Mouse (Mus musculus): Measurements from ENCODE around the gene Slc2a13.

The Slc2a13 gene

DNA sequence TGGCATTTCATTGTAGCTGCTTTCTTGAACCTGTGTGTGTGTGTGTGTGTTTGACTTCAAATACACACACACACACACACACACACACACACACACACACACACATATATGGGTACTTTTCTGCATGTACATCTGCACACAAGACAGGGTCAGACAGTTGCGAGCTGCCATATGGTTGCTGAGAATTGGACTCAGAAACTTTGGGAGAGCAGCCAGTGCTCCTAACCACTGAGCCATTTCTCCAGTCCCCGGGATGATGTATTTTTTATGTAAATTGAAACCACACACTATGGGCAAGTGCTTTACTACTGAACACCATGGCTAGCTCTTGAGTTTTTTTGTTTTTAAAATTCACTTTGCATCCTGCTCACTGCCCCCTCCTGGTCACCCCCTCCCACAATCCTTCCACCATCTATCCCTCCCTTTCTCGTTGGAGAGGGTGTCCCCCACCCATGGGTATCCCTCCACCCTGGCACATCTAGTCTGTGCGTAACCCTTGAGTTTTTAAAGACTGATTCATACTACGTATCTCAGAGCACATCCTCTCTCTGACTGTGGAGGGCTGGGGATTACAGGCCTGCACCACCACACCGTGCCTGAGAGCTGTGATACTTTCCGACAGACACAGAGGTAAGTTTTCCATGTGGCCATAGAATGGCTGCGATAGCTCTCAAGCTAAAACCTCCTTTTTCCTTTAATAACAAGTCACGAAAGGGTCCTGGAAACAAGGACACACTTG lies 200.4 kb downstream of the Slc2a13 start:
- DNase-seq: peak in 1 of 2 experiments; percentile 47

DNA sequence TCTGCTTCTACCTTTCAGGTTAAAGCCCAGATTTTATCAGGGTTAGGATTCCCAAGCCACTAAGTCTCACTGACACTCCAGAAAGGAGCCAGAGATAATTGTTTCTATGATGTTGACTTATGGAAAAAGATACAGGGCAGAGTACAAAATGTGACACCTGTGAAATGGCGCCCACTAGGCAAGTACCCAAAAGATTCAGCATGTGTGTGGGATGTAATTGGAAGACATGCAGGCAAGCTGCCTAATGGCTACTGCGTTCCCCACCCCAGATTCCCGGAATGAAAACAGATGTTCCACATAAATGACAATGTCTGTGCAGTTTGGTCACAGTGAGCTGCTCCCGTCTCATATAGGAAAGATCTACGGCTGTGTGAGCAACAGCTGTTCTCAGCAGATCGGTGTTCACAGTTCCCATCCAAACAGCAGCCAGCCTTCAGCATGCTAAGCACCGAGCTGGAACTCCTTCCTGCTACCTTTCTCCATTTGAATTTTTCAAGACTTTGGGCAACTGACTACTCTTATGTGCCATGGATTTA lies 201.1 kb downstream of the Slc2a13 start:
- peak; percentile 39 to 53 for DNase-seq

DNA sequence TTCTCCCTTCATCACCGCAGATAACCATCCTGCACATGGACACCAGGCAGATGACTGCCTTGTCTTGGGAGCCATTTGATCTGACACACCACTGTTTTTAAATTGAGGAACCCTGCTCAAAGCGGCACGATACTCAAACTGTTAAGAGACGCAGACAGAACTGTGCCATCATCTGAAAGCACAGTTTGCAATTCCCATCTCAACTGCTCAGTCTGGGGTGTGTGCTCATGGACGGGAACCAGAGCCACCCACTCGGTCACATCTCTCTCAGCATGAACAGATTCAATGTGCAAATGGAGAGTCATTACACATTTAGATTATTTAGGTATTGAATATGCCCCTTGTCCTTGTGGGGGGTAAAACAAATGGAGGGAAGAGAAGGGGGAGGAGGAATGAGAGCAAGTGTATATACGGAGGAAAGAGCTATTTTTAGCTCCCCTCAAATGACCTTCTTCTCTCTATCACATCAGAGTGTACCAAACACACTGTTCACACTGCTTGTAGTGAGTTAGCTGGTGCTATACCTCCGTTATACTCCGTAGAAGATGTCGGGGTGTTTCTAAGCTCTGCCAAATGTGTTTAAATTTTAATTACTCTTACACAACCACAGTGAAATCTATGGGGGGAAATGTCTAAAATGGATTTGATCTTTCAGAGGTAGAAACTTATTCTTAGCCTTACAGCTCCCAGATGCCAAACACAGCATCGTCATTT lies 203.2 kb downstream of the Slc2a13 start:
- DNase-seq: peak in 1 of 2 experiments; percentile 47

DNA sequence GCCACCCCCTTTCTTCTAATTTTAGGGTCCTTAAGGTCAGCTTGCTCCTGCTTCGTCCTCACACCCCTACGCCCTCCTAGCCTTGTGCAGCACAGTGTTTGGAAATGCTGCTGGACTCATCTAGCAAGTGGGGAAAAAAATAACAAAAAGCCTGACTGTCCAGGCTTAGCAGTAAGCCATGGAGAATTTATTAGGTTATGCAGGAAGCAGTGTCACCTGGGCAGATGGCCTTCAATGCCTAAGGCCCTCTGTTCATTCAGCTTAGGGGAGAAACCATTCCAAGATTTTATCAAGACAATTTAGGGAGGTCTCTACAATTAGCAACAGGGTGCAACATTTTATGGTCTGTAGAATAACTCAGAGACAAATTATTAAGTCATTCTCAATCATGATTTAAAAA lies 212.6 kb downstream of the Slc2a13 start:
- no peak for DNase-seq

DNA sequence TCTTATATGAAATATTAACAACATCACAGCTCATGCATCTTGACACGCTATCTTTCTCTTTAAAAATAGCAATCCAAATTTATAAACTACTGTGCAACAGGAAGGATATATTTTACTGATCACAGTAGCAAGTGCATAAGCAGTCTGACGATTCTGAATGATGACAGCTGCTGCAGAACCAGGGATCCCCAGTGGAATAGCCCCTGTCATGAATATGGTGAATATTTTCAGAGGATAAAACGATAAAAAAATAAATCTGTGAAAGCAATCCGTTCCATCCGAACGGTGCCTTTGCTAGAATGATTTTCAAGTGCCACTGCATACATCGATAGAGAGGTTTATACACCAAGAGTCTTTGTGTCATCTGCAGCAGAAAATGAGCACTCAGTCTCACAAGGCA lies 222.1 kb downstream of the Slc2a13 start:
- DNase-seq: peak; percentile 50 to 53

DNA sequence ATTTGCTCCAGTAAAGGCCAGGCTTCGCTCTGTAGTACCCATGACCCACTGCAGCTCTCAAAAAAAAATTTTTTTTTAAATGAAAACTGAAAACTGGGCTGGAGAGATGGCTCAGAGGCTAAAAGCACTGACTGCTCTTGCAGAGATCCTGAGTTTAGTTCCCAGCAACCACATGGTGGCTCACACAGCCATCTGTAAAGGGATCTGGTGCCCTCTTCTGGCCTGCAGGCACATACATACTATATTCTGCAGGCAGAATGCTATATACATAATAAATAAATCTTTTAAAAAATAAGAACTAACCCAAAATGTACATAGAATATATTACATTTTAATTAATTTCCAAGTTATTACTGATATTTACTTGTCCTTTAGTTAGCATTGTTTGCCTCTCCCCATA lies 234.7 kb downstream of the Slc2a13 start:
- DNase-seq: peak; percentile 15 to 34

DNA sequence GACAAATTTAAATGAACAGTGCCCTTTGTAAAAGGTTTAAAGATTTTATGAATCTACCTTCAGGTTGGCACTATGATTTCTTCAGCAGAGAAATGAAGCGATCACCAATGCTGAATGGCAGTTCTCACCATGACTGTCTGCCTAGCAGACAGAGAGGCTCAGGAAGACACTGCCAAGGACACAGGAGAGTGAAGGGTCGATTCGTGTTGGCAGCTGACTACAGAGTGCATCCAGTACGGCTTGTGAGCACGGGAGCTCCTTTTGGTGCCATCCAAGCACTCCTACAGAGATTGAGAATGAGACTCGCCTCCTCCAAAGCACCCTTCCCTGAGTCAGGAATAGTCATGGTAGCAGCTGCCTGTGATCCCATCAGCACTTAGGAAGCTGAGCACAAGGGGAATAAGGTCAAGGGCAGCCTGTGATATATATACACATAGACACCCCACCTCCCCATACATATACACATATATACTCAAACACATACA lies 238.6 kb downstream of the Slc2a13 start:
- DNase-seq: peak; percentile 59 to 76

DNA sequence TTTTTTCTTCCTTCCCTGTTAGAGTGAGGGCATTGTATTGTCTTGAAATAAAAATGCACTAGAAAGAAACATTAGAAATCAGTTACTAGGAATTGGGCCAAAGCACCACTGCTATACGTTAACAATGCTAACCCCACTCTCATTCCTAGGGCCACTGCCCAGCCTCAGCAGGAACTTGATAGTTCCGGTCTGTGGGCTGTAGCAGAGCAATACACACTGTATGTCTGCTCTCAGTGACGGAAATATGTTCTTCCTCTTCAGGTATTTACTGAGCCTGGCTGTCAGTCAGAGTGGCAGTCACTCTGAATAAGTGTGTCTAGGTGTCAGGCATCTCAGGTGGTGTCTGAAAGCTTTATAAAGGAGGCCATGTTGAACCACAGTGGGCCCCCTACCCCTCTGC lies 245.3 kb downstream of the Slc2a13 start:
- DNase-seq: no peak

DNA sequence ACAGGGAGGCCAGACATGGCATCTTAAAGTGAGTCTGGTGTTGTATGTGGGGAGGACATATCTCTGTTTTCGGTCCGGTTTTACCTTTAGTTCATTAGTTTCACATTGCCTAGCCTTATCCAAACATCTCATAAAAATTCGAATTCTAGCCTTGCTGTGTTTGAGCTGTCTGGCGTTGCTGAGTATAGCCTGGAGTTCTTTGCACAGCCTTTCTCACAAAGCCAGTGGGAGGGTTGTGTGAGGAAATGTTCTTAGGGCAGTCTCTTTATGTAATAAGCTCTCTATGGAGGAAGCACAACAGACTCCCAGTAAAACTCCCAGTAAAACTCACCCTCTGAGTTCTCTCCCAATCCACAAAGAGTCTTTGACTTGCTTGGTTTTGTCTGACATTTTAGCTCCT lies 246.0 kb downstream of the Slc2a13 start:
- DNase-seq: no peak

DNA sequence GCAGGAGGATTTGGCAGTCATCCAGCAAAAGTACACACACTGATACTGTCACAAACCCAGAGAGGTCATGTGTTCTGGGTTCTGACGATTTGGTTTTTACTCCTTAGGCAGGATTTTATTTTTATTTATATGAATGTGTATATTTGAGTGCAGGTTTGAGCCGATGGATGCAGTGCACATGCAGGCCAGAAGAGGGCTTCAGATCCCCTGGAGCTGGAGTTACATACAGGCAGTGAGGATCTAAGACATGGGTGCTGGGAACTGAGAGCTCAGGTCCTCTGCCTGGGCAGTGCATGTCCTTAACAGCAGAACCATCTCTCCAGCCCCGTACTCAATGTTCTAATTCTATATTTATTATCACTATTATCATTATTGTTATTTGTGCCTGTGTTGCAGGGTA lies 253.7 kb downstream of the Slc2a13 start:
- peak; percentile 28 to 40 for DNase-seq

DNA sequence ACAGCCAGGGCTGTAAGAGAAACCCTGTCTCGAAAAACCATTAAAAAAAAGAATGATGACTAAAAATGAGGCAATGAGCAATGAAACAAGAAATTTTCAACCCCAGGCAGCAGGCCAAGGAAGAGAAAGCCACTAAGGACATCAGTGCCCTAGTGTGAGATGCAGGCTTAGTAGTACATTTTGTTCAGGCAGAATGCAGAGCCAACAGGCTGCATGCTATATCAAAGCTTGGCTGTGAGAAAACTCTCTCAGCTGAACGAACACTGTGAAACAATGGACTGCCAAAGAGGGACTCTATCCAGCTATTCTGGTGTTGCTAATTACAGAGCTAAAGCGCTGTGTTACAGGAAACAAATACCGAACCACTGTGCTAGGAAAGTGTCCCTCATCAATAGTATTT lies 256.1 kb downstream of the Slc2a13 start:
- DNase-seq: peak; percentile 22 to 26

DNA sequence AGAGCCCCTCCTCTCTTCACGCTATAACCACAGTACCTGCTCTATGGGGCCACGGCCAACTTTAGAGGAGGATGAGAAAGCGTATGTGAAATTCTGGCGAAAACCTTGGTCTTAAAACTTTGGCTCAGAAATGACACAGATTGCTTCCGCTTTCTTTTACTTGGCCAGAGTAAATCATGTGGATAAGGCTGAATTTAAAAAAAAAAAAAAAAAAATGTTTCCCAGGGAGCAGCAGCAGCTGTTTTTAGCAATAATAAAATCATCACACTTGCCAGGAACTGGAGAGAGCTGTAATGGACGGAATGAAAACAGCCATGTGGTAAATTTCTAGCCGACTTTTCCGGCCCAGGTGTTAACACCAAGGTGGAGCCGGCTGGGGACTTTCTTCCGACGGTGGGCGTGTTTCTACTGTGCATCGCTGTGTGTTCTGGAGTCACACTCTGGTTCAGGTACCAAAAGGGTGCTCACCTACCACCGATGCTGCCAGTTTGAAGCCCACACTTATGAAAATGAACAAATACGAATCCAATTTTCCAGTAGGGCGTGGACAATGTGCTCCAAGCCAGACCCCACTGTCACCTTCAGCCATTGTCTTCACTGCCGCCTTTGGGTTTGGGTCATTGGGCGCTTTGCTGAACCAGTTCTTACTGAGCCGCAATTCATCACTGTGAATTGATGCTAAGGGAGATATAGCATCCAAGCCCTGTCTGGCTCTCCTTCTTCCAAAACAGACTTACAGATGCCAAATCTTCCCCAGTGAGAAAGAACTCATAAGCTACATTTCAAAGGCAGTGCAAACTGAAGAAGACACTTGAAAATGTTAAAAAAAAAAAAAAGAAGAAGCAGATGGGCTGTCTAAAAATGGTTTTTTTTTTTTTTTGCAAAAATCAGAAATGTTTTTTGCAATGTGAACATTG lies 258.4 kb downstream of the Slc2a13 start:
- peak; percentile 33 to 42 for DNase-seq

DNA sequence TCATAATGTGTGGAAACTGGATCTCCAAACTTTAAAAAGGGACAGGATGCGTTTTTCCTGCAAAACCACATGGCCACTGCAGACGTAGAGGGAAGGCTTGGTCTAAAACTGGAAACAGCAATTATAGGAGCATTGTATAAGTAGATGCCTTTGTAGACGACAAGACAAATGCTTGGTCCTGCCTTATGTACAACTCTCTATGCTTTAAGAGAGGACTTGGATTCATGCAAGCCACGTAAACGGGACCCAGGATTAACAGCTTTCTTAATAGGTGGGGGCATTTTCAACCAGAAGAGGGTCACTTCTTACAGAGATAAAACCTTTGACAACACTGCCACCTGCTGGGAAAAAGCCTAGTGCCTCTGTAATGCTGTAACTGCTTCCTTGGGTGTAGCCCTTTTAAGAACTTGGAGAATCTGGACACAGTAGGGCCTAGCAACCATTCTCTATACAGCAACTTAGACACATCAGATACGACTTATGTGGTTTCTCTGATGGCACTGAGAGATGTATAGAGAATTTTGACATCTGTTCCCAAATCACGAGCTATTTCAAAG lies 268.7 kb downstream of the Slc2a13 start:
- DNase-seq: peak; percentile 72 to 75

DNA sequence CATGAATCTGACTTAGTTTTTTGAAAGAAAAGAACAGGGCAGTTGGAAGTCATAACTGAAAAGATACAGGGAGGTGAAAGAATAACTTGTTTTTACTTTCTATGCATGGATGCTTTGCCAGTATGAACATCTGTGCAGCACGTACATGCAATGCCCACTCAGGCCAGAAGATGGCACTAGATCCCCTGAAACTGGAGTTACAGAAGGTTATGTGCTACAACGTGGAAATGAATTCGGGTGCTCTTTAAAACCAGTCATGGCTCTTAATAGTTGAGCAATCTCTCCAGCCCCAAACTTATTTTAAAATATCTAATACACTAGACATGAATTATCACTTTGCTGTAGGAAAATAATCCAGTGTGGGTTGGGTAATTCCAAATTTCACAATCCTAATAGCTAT lies 271.7 kb downstream of the Slc2a13 start:
- peak; percentile 94 to 97 for DNase-seq

DNA sequence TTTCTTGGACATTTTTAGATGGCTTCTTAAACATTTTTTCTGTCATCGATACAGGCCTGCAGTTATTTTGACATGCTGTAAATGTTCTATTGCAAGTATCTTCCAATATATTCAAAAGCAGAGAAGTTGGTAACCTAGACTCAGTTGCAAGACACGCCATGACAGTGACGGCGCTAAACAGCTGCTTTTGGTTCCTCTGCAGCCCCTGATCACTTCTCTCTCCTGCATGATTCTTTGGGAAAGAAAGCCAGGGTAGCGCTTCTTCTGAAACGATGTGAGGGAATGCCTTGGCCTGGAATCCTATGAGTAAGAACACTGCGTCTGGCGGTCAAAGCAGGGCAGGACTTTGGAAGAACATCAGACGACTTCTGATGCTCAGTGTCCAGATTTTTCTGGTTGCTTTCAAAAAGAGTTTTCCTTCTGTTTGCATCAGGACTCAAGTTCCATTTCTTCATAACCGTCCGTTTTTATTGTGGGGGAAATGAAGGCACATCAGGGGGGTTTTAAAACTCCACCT lies 273.7 kb downstream of the Slc2a13 start:
- no peak for DNase-seq

DNA sequence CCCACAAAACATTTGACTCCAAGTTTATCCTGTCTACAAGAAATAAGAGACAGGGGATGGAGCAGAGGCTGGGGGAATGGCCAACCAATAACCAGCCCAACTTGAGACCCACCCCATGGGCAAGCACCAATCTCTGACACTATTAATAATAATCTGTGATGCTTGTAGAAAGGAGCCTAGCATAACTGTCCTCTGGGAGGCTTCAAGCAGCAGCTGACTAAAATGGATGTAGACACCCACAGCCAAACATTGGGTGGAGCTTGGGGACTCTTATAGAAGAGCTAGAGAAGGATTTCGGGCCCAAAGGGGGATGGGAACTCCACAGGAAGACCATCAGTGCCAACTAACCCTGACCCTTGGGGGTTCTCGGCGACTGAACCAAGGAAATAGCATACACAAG lies 289.6 kb downstream of the Slc2a13 start:
- no peak for DNase-seq

DNA sequence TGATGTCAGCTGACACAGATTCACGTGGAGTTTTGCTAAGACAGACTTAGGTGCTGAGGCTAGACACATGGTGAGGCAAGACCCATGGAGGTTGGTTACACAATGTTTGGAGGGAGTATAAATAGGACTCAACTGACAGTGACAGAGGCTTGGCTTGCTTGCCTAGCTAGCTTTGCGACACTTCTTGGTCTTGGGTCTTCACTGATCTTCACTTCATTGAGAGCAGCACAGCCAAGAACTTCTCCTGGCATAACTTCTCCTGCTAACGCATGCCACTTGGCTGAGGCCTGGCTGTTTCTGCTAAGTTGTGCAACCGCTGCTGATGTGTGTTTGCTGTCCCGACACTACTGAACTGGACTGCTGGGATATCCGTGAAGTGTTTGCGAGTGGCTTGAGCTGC lies 290.2 kb downstream of the Slc2a13 start:
- no peak for DNase-seq

DNA sequence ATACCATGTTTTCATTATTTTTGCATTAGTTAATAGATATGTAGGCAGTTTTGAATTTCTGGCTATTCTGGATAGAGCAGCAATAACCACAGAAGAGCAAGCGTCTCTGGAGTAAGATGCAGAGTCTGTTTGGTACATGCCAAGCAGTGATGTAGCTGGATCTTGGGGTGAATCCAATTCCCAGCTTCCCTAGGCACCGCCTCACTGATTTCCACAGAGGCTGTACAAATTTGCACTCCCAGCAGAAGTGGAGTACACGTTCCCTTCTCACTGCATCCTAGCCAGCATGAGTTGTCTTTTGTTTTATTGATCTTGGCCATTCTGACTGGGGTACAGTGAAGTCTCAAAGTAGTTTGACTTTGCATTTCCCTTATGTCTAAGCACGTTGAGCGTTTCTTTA lies 291.5 kb downstream of the Slc2a13 start:
- no peak for DNase-seq

DNA sequence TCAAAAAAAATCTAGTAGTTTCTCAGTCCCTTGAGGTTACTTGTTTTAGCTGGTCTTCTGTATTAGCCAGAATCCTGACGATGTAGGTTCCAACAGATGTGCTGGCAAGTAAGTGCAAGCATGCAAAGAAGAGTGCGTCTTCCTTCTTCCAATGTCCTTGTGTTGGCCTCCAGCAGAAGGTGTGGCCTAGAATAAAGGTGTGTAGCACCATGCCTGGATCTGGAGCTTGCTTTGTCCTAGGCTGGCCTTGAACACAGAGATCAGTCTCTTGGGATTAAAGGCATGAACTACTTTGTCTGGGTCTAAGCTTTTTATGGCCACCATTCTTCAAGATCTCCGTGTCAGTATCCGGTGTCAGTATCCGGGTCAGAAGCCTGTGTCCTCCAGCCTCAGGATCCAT lies 293.5 kb downstream of the Slc2a13 start:
- DNase-seq: no peak

DNA sequence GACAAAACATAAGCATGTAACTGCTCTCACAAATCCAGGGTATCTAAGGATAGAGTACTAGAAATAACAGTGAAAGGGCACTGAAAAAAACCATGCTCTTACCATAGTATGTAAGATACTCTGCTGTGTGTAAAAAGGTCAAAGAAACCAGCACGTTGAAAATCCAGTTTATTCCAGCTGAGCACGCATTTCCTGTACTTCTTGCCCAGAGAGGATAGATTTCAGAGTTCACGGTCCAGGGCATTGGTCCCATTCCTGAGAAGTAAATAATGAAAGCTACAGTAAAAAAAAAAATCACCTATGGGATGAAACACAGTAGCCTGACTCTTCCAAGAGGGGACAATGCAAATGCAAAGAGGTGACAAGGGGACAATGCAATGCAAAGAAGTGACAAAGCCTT lies 297.1 kb downstream of the Slc2a13 start:
- no peak for DNase-seq

DNA sequence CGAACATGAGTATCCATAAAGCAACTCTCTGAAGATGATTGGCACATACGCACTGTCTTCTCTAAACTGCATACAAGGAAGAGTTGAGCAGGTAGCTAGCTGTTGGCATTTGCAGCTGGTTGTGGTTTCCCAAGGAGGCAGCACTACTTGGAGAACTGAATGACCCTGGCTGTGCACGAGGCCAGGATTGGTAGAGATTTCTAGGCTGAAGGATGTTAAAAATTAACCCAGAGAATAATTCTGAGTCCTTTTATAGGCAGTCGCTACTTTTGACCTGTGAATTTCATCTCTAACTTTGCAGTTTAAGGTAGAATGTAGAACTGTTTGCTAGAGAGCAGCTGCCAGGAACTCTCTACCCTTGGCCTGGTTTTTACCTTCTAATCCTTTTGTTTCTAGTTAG lies 304.5 kb downstream of the Slc2a13 start:
- DNase-seq: no peak

DNA sequence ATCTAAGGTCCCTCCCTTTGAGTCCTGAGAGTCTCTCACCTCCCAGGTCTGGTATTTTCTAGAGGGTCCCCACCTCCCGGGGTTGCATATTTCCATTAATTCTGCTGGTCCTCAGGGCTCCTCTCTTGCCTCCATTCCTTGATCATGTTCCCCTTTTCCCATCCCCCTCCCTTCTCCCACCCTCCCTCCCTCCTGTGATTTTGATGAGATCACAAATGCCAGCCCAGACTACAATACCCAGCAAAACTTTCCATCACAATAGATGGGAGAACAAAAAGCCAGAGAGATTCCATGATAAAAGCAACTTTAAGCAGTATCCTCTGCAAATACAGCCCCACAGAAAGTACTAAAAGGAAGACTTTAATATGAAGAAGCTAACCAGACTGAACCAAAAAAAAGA lies 309.1 kb downstream of the Slc2a13 start:
- no peak for DNase-seq
